Mouse (Mus musculus) urinary bladder, postnatal 25 days (tissue): ENCODE data around the gene Adamts7.

ENCODE experiments used
- DNase-seq: peaks from one replicate; pipeline ENCODE4 v3.0.0; 2022; ENCODE audit warnings: low spot score

The Adamts7 gene

DNA sequence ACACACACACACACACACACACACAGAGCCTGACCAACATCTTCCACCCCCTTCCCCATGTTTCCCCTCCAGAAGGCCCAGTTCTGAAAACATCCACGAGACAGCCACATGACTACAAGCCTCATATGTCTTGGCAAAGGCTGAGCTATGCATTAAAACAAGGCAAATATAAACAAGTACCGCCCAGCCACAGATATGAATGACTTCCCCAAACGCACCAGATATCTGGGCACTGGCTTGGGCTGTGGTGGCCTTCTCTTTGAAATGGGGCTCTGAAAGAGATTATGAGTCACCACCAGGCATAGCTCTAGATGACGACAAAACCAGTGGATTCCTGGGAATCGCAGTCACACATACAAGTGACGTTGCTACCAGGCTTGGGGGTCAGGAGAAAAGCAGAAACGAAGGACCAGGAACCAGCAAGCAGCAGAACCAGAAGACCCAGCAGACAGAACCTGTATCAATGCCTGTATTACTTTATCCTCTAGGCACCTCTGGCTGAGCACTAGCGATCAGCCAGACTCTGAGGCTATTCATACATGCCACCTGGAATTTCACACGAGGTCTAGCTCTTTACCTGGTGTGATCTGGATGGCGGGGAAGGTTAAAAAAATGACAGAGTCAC is 72.5 kb downstream of the Adamts7 start:
- no peak for DNase-seq

DNA sequence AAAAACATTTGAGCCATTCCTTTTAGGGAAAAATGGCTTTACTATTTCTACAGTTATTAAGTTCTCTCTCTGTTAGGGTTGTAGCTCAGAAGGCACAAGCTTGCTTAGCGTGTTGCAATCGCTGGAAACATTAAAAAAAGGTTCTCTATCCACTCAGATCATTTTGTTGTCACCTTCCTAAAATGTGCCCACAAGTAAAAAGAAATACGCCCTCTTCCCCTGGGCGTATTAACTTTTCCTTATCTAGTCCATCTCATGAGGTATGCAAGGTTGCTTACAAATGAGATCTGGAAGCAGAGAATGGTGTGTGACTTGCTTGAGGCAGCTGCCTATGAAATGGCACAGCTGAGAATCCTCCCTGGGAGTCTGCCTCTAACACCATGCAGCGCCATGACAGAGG is 73.9 kb downstream of the Adamts7 start:
- DNase-seq = no peak

DNA sequence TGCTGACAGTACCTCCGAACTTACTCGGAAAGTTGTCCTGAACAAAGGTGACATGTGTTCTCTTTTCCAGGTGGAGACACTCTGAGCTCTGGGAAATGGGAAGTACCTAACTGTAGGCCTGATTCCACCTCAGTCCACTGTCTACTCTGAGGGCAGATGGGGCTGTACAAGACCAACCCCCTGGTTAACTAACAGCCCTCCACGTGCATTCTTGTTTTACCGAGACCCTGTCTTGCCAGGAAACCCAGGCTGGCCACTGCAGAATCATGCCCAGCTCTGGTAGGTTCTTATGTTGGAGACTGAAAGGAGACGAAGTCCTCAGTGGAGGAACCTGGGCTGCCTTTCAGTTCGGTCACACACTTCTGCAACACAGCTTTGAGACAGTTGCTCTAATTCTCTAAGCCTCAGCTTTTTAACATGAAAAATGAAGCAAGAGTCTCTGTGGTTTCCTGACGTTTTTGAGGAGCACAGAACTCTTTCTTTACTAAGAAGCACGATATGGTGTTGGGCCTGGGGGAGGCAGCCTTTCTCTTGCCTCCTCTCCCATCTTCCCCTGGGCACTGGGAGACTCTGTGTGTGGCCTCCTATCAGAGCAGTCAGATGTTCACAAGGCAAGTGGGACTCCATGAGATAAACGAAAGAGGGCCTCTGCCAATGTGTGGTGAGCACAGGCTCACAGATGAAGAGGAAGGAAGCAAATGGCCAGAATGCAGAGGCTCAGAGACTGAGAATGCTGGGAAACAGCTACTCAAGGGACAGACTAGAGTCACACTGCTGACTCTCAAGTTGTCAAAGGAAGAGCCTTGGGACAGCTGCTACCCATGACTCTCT is 74.6 kb downstream of the Adamts7 start:
- no peak for DNase-seq

DNA sequence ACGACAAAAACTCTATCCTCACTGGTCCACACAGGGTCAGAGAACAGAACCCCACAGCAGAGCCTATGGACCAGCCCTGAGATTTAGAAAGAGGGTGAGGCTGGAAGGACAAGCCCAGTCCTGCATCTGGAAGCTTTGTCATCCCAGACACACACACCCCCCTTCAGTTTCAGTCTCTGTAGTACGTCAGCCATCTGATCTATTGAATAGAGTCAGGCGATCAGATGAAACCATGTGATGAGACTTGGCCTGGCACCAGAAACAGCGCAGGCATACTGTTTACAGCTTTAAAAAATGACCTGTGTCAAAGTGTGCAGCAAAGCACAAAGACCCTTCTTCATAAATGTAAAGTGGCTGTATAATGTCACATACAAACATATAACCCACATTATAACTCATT is 77.7 kb downstream of the Adamts7 start:
- no peak for DNase-seq

DNA sequence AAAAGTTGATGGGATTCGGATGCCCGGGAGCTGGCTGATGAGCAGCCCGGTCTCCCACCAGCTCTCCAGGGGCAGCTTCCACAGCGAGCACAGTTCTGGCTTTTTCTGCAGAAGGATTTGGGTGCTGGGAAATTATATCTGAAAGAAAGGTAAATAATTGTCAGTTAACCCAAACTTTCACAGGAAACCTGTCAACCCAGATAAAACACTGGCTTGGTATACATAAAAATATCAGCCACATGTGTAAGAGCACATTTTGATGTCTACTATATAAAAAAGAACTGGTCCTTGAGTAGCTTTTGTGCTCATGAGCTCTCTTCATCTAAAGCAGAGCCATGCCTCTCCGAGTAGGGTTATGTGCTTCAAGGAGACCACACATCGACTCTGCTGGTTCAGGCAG is 78.2 kb downstream of the Adamts7 start:
- no peak for DNase-seq

DNA sequence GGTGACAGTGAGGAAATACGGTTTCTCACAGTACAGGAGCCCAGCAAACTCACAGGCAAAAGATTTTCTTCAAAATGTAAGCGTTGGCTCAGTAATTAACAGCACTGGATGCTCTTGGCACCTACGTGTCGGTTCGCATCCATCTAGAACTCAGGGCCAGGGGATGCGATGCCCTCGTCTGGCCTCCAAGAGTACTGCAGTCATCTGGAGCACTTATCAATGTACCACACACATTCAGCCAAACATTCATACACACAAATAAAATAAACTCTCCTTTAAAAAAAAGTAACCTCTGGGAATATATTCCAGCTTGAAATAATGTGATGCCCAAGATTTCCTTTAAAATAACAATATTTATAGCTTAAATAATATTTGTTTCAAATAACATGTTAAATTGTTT is 78.7 kb downstream of the Adamts7 start:
- no peak for DNase-seq

DNA sequence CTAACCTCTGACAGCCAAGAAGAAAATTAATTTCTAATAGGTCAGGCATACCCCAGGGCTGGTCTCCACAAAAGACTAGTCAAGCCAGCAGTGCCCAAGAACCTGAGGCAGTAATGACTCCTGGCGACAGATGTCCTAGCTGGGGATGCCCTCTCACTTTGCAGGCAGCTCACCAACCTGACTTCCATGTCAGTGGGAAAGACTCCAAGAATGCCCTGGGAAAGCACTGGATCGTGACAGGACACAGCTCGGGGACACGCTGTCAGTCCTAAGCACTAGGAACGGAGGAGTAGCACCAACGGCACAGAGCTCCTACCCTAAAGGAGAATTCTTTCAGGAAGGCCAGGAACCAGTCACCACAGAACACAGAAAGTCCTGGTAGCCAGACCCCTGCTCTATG is 79.4 kb downstream of the Adamts7 start:
- no peak for DNase-seq

DNA sequence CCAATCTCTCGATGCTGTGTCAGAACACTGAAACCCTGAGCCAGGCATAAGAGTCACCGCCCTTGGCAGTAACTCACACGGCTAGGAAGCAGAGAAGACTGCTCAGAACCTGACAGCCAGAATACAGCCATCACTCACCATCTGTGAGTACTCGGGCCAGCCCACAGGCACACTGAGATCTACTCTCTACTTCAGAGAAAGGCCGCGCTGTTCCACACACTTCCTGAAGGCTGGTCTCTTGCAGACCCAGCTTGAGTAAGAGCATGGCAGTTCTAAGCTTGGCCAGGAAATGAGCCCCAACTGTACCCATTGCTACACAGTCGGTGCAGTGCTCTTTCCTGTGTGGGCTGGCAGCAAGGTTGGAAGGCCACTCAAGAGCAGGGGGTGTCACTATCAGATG is 80.0 kb downstream of the Adamts7 start:
- no peak for DNase-seq

DNA sequence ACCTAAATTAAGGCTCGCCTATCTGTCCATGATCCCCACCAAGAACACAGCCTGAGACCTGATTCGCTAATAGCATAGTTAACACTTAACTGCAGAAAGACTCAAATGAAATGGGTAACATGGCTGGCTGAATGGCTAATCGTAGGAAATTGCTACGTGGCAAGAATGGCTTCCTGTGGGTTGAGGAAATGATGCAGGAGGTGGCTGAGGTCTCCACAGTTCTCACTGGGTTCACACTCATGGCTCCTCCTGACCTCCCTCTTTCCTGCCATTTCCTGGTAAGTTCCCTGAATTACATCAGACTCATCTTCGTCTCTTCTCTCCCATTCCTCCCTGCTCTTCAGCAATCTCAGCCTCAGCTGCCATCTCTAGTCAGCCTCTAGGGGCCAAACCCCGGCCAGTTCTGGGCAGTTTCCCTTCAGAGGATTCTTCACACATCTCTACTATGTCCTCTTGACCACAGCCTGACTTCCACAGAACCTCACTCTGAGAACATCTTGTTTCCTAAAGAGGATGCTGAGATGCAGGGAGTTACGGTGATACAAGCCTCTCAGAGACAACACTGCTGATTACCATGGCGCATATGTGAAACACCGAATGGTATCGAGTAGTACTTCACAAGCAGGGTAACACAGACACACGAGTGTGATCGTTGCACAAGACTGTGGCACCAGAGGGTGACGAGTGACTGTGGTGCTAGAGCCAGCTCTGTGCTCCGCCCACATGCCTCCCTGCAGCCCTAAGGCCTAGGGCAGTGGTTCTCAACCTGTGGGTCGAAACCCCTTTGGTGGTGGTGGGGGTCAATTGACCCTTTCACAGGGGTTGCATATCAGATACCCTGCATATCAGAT is 81.7 kb downstream of the Adamts7 start:
- no peak for DNase-seq

DNA sequence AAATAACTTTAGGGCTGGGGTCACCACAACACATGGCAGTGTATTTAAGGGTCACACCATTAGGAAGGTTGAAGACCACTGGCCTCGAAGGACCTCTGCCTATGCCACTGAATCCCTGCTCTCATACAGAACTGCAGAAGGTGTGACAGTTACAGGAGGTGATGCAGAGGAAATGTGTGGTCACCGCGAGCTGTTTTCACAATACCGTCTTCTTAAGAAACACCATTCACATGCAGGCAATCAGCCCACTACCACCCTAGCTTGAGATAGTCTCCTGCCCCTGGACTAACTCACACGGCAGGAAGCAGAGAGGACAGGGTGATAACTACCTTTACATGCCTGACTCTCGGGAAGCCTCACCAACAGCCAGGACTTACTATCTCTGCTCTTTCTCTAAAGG is 82.3 kb downstream of the Adamts7 start:
- no peak for DNase-seq

DNA sequence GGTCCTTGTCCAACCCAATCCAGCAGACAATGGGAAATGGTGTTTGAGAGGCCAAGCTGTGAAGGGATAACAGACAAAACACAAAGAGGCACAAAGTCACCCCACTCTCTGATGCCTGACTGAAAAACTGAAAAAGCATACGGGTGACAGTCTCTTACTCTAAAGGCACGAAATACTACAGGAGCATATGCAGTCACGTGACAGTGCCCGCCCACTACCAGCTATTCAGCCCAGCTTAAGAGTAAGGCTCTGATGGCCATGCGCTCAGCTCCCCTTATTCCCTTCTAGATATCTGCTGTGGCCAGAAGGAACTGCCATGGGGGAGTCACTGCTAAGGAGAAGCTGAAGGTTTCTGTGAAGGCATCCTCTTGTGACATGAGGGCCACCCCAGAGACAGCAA is 82.9 kb downstream of the Adamts7 start:
- no peak for DNase-seq

DNA sequence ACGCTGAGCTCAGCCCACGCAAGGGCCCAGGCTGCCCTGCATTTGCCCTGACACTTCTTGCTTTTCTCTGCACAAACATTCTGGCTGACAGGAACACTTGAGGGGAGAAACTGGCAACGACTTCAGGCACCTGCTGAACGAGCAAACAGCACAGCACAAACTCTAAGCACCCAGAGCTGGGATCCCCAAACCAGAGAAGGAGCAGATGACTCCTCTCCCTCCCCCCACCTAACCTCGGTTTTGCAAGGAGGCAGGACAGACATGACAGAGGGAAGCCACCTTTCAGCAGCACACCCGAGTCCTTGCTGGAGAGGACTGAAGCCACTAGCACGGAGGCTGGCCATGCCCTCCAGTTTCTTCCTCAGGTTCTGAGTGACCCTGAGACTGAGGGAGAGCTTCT is 84.4 kb downstream of the Adamts7 start:
- no peak for DNase-seq

DNA sequence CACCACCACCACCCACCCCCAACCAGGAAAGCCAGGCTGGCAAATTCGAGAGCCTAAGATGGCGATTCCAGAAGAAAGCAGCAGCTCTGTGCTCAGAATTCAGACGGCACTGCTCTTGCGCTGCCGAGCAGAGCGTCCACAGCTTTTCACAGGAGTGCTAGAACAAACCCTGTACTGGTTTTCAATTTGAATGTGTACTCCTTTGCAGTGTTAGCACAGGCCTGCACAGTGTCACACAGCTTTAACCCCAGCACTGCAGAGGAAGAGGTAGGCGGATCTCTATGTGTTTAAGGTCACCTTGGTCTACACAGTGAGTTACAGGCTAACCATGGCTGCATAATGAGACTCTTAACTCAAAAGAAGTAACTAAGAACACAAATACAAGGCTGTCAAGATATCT is 85.5 kb downstream of the Adamts7 start:
- DNase-seq = no peak

DNA sequence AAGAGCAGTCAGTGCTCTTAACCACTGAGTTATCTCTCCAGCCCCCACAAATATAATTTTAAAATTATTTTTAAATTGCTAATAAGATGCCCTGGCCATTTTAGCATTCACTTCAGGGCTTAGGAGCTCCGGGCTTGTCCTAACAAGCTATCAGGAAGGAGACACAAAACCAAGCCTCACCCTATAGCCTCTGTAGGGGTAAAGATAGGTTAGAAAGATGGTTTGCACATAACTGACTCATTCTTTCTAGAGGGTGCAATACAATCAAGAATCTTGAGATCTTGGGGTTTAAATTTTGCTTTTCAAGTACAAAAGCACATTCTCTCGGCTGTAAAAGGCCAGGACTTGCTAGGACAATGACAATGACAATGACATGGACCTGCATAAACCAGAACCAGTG is 86.2 kb downstream of the Adamts7 start:
- DNase-seq = no peak

DNA sequence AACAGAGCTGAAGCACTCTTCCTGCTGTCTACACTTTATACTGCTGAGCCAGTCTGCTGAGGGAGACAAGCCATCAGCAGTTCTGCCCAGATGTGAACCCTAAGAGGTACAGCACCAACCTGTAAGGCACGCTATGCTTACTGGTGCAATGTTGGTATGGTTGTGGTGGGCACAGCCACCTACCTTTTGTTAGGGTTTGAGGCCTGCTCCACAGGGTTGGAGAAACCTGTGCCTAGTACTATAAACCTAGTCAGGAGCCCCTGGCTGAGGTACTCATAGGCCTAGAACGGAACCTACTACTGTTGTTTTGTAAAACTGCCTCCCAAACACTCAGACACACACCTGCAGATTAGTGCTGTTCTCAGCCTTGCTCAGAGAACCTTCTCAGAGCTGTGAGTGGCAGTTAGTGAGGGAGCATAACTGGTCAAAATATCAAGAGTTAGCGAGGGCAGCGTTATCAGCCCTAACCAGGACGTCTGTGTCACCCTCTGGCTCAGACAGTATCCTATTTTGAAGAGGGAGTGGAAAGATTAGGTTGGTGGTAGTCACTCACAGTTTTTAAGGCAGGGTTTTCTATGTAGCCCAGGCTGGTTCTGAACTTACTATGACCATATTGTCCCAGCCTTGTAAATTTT is 87.4 kb downstream of the Adamts7 start:
- no peak for DNase-seq

DNA sequence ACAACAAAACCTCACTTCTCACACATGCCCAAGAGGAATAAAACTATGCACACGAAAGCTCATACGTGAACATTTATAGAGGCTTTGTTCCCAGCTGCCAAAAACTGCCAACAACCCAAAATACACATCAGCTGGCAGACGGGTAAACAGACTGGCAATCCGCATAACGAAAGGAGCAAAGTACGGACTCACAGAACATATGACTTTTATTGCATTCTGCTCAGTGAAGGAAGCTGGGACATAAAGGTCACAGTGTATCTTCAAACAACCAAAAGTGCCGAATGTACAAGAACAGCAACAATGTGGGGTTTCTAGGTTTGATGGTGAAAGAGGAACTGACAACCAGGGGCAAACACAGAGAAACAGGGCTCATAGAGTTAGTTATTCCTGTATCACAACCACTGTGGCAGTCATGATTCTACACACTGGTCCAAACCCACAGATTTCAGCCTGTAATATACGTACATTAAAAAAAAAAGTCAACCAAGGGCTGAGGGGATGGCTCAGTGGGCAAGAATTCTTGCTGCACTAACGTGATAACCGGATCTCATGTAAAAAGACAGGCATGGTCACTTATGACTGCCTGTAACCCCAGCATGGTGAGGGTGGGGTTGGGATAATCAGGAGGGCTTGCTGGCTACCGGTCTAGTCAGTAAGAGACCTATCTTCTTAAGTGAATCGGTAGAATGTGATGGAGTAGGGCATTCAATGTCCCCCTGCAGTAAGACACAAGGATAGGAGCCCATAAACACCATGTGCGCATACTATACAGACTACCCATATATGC is 88.3 kb downstream of the Adamts7 start:
- no peak for DNase-seq

DNA sequence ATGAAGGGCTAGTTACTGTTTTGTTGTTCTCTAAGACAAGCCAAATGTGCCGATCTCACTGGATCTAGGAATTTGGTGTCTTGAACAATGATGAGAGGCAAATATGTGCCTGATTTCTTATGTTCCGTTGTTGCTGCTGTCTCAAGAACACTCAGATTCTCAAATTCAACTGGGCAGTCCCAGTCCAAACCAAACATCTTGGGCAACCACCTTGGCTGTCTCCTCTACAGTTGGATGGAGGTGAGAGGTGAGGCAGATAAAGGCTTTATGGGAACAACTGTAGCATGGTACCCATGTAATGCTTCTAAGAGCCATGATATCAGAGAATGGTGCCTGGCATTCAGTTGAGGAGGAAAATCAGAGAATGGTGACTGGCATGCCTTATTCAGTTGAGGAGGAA is 90.3 kb downstream of the Adamts7 start:
- DNase-seq = no peak

DNA sequence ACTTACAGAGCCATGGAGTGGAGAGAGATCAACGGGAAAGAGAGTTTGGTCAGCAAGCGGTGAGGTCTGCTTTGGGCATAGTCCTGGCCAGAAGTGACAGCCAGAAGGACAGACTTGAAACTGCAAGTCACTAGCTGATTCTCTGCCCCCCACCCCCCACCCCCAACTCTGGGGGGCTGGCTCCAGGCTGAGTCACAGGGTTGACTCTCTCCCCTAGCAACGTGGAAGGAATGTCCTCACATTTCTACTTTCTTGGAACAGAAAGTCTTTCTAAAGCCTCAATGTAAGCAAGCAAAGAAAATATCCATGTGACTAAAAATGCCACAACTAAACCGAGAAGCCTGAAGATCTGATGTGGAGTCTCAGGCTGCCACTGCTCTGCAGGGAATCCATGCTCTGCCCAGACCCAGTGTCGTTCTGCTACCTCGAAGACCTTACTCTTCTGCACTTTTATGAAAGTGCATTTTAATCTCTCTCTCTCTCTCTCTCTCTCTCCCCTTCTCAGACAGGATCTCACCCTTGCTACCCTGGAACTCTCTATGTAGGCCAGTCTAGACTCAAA is 93.1 kb downstream of the Adamts7 start:
- no peak for DNase-seq

DNA sequence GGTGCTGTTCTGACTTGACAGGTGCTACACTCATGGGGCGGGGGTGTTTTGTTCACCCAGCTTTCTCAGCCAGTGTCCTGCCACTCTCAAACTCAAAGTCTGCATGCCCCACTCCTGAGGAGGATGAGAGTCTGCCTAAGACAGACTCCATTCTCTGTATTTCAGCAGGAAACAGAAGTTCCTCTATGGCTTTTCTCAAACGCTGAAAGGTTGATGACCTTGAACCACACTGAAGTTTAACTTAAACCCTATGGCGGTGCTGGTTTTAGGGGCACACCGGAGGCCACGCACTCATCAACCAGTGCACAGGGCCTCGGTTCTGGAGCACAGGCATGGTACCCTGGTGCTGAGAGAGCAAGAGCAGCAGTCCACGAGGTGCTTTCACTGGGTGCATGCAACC is 94.4 kb downstream of the Adamts7 start:
- no peak for DNase-seq
